Mouse (Mus musculus): ENCODE measurements around the gene Plpp6. TPM values are rescaled to one million over a fixed set of nuclear protein-coding genes. Genes with fewer than 3 reads are reported as not detected.

Gene Plpp6
- 6.2 and 8.3 TPM in 2 replicates for polyA plus RNA-seq (2014; fragmentation: Nextera tagmentation; extraction: Ambion mirVana)

- H3K27ac ChIP-seq (ENCODE audit: low read depth, low read length) = peak within 1 kb of the TSS; percentile 57; the same call in 1 of the 2 replicates
- ATAC-seq (replicated peaks; ENCODE audit: insufficient number of reproducible peaks, low FRiP score, low TSS enrichment) = peak; percentile 71
- peak within 1 kb of the TSS; percentile 82 for H3K4me3 ChIP-seq (ENCODE audit: low read depth, low read length)
- H3K4me1 ChIP-seq (ENCODE audit: control insufficient read depth, insufficient read depth, low read length) = peaks cover 13% of the 10 kb centered on the region; the same call in 1 of the 2 replicates
- peak within 1 kb of the TSS; percentile 82 for H3K9ac ChIP-seq (ENCODE audit: low read depth, low read length)
- H3K36me3 ChIP-seq (ENCODE audit: control insufficient read depth, insufficient read depth, low read length) = no peaks in the 10 kb centered on the region
- under 1% methylated on average over 68 of the region's 73 CpGs for WGBS (ENCODE audit: insufficient replicate concordance)
- peak within 1 kb of the TSS; percentile 92 for H3K4me2 ChIP-seq
- no peaks in the 10 kb centered on the region for H3K9me3 ChIP-seq (replicated peaks; ENCODE audit: control insufficient read depth, low read length)
- H3K27me3 ChIP-seq (ENCODE audit: control insufficient read depth, insufficient read depth, low read length) = no peaks in the 10 kb centered on the region
Measured at GRCm38 (mm10) chr19:28963842-28964551, at the start of gene Plpp6. Plpp6 (plus strand) TSS chr19:28963953.

GRCm38 (mm10) chr19:28914598-28914997 lies 49.2 kb upstream of the Plpp6 start:
- Histone ChIP-seq H3K4me2 (no peak overlapping the region), H3K9ac (ENCODE audit: low read depth, low read length) (no peak overlapping the region), H3K4me1 (ENCODE audit: control insufficient read depth, insufficient read depth, low read length) (no peaks in the 10 kb centered on the region), H3K27ac (ENCODE audit: low read depth, low read length) (no peak overlapping the region), H3K27me3 (ENCODE audit: control insufficient read depth, insufficient read depth, low read length) (no peaks in the 10 kb centered on the region), H3K36me3 (ENCODE audit: control insufficient read depth, insufficient read depth, low read length) (no peaks in the 10 kb centered on the region), H3K4me3 (ENCODE audit: low read depth, low read length) (no peak overlapping the region), H3K9me3 (replicated peaks; ENCODE audit: control insufficient read depth, low read length) (no peaks in the 10 kb centered on the region)
- ATAC-seq (replicated peaks; ENCODE audit: insufficient number of reproducible peaks, low FRiP score, low TSS enrichment) = no peak
- 76% methylated on average over 6 of the region's 6 CpGs for WGBS (ENCODE audit: insufficient replicate concordance)

GRCm38 (mm10) chr19:28915602-28916250 lies 48.0 kb upstream of the Plpp6 start:
- ATAC-seq (replicated peaks; ENCODE audit: insufficient number of reproducible peaks, low FRiP score, low TSS enrichment) = no peak
- no peak overlapping the region for H3K4me3 ChIP-seq (ENCODE audit: low read depth, low read length)
- WGBS (ENCODE audit: insufficient replicate concordance) = 61% methylated on average over 2 of the region's 2 CpGs

GRCm38 (mm10) chr19:28916492-28916891 lies 47.3 kb upstream of the Plpp6 start:
- no peak for ATAC-seq (replicated peaks; ENCODE audit: insufficient number of reproducible peaks, low FRiP score, low TSS enrichment)
- Histone ChIP-seq H3K27ac (ENCODE audit: low read depth, low read length) (no peak overlapping the region), H3K9me3 (replicated peaks; ENCODE audit: control insufficient read depth, low read length) (no peaks in the 10 kb centered on the region), H3K4me1 (ENCODE audit: control insufficient read depth, insufficient read depth, low read length) (no peaks in the 10 kb centered on the region), H3K27me3 (ENCODE audit: control insufficient read depth, insufficient read depth, low read length) (no peaks in the 10 kb centered on the region), H3K9ac (ENCODE audit: low read depth, low read length) (no peak overlapping the region), H3K4me2 (no peak overlapping the region), H3K4me3 (ENCODE audit: low read depth, low read length) (no peak overlapping the region), H3K36me3 (ENCODE audit: control insufficient read depth, insufficient read depth, low read length) (no peaks in the 10 kb centered on the region)
- 55% methylated on average over 4 of the region's 4 CpGs for WGBS (ENCODE audit: insufficient replicate concordance)

More at GRCm38 (mm10) chr19:28915602-28916250, 48.0 kb upstream of the Plpp6 start:
- H3K27me3 ChIP-seq (ENCODE audit: control insufficient read depth, insufficient read depth, low read length) = no peaks in the 10 kb centered on the region
- no peak overlapping the region for H3K9ac ChIP-seq (ENCODE audit: low read depth, low read length)
- H3K9me3 ChIP-seq (replicated peaks; ENCODE audit: control insufficient read depth, low read length) = no peaks in the 10 kb centered on the region
- no peaks in the 10 kb centered on the region for H3K36me3 ChIP-seq (ENCODE audit: control insufficient read depth, insufficient read depth, low read length)
- H3K4me2 ChIP-seq = no peak overlapping the region
- no peak overlapping the region for H3K27ac ChIP-seq (ENCODE audit: low read depth, low read length)
- no peaks in the 10 kb centered on the region for H3K4me1 ChIP-seq (ENCODE audit: control insufficient read depth, insufficient read depth, low read length)

- ATAC-seq (replicated peaks; ENCODE audit: insufficient number of reproducible peaks, low FRiP score, low TSS enrichment) = no peak
Measured at GRCm38 (mm10) chr19:28917839-28918238, 45.9 kb upstream of the Plpp6 start.

GRCm38 (mm10) chr19:28926366-28926765 lies 37.4 kb upstream of the Plpp6 start:
- Histone ChIP-seq H3K36me3 (ENCODE audit: control insufficient read depth, insufficient read depth, low read length) (no peaks in the 10 kb centered on the region), H3K9me3 (replicated peaks; ENCODE audit: control insufficient read depth, low read length) (no peaks in the 10 kb centered on the region), H3K4me2 (no peak overlapping the region), H3K4me3 (ENCODE audit: low read depth, low read length) (no peak overlapping the region), H3K27ac (ENCODE audit: low read depth, low read length) (no peak overlapping the region), H3K4me1 (ENCODE audit: control insufficient read depth, insufficient read depth, low read length) (peaks cover 12% of the 10 kb centered on the region), H3K27me3 (ENCODE audit: control insufficient read depth, insufficient read depth, low read length) (no peaks in the 10 kb centered on the region), H3K9ac (ENCODE audit: low read depth, low read length) (no peak overlapping the region)
- no peak for ATAC-seq (replicated peaks; ENCODE audit: insufficient number of reproducible peaks, low FRiP score, low TSS enrichment)
- 85% methylated on average over 5 of the region's 5 CpGs for WGBS (ENCODE audit: insufficient replicate concordance)

More at GRCm38 (mm10) chr19:28917839-28918238, 45.9 kb upstream of the Plpp6 start:
- no peaks in the 10 kb centered on the region for H3K36me3 ChIP-seq (ENCODE audit: control insufficient read depth, insufficient read depth, low read length)
- H3K27me3 ChIP-seq (ENCODE audit: control insufficient read depth, insufficient read depth, low read length) = no peaks in the 10 kb centered on the region
- no peaks in the 10 kb centered on the region for H3K9me3 ChIP-seq (replicated peaks; ENCODE audit: control insufficient read depth, low read length)
- WGBS (ENCODE audit: insufficient replicate concordance) = 69% methylated on average over 5 of the region's 5 CpGs
- H3K27ac ChIP-seq (ENCODE audit: low read depth, low read length) = no peak overlapping the region
- H3K4me2 ChIP-seq = no peak overlapping the region
- no peak overlapping the region for H3K9ac ChIP-seq (ENCODE audit: low read depth, low read length)
- H3K4me1 ChIP-seq (ENCODE audit: control insufficient read depth, insufficient read depth, low read length) = no peaks in the 10 kb centered on the region
- no peak overlapping the region for H3K4me3 ChIP-seq (ENCODE audit: low read depth, low read length)

GRCm38 (mm10) chr19:28927396-28927795 lies 36.4 kb upstream of the Plpp6 start:
- WGBS (ENCODE audit: insufficient replicate concordance) = 12% methylated on average over 4 of the region's 4 CpGs
- Histone ChIP-seq H3K27me3 (ENCODE audit: control insufficient read depth, insufficient read depth, low read length) (no peaks in the 10 kb centered on the region), H3K27ac (ENCODE audit: low read depth, low read length) (peak overlapping the region; percentile 59)

GRCm38 (mm10) chr19:28929034-28929433 lies 34.7 kb upstream of the Plpp6 start:
- H3K9ac ChIP-seq (ENCODE audit: low read depth, low read length) = no peak overlapping the region
- H3K27me3 ChIP-seq (ENCODE audit: control insufficient read depth, insufficient read depth, low read length) = no peaks in the 10 kb centered on the region
- H3K4me1 ChIP-seq (ENCODE audit: control insufficient read depth, insufficient read depth, low read length) = peaks cover 12% of the 10 kb centered on the region
- no peak for ATAC-seq (replicated peaks; ENCODE audit: insufficient number of reproducible peaks, low FRiP score, low TSS enrichment)
- H3K36me3 ChIP-seq (ENCODE audit: control insufficient read depth, insufficient read depth, low read length) = no peaks in the 10 kb centered on the region
- H3K4me3 ChIP-seq (ENCODE audit: low read depth, low read length) = no peak overlapping the region
- no peak overlapping the region for H3K4me2 ChIP-seq
- H3K27ac ChIP-seq (ENCODE audit: low read depth, low read length) = no peak overlapping the region
- no peaks in the 10 kb centered on the region for H3K9me3 ChIP-seq (replicated peaks; ENCODE audit: control insufficient read depth, low read length)

More at GRCm38 (mm10) chr19:28927396-28927795, 36.4 kb upstream of the Plpp6 start:
- ATAC-seq (replicated peaks; ENCODE audit: insufficient number of reproducible peaks, low FRiP score, low TSS enrichment) = no peak
- Histone ChIP-seq H3K4me1 (ENCODE audit: control insufficient read depth, insufficient read depth, low read length) (peaks cover 12% of the 10 kb centered on the region), H3K4me2 (no peak overlapping the region), H3K9ac (ENCODE audit: low read depth, low read length) (no peak overlapping the region), H3K36me3 (ENCODE audit: control insufficient read depth, insufficient read depth, low read length) (no peaks in the 10 kb centered on the region), H3K9me3 (replicated peaks; ENCODE audit: control insufficient read depth, low read length) (no peaks in the 10 kb centered on the region), H3K4me3 (ENCODE audit: low read depth, low read length) (no peak overlapping the region)

All from heart, embryonic 11.5 days (tissue).